Mouse (Mus musculus) MEL (cell line): ENCODE measurements around the gene Gpr146.

Experiments
- CTCF ChIP-seq, 3 experiments: IDR thresholded peaks in 2 of 3; conservative IDR thresholded peaks in 1 of 3; 2 replicates each; pipeline ENCODE4 v1.5.1; 2011 to 2012; ENCODE audit warnings: low read length in 3 of 3, low read depth in 2 of 3, mild to moderate bottlenecking in 2 of 3, improper control_type of control experiment in 1 of 3, inconsistent platforms in 1 of 3, mixed read lengths in 1 of 3, moderate library complexity in 1 of 3; ENCODE audit not compliant: control insufficient read depth in 1 of 3, insufficient read depth in 1 of 3, poor library complexity in 1 of 3, severe bottlenecking in 1 of 3
- GATA1 ChIP-seq: IDR thresholded peaks from 2 replicates; pipeline ENCODE4 v1.6.1; 2011; ENCODE audit warnings: low read depth, low read length, improper control_type of control experiment
- MYB ChIP-seq: IDR thresholded peaks from 2 replicates; pipeline ENCODE4 v1.6.1; 2011; ENCODE audit warnings: mild to moderate bottlenecking, low read depth, low read length, improper control_type of control experiment
- POLR2A ChIP-seq, 2 experiments: IDR thresholded peaks; 2 replicates each; pipeline ENCODE4 v1.6.1; 2011 to 2012; ENCODE audit warnings: low read length in 2 of 2, mild to moderate bottlenecking in 2 of 2, control low read depth in 1 of 2, improper control_type of control experiment in 1 of 2, low read depth in 1 of 2, moderate library complexity in 1 of 2; ENCODE audit not compliant: control insufficient read depth in 1 of 2, insufficient read depth in 1 of 2, poor library complexity in 1 of 2
- RAD21 ChIP-seq: IDR thresholded peaks from 2 replicates; pipeline ENCODE4 v1.6.1; 2011; ENCODE audit warnings: mild to moderate bottlenecking, low read depth, low read length, improper control_type of control experiment

GRCm38 (mm10) chr5:139399991-139400390, 22.5 kb downstream of the Gpr146 start:
- TF ChIP-seq CTCF (IDR thresholded peaks at IDR 0.05 in 2 of 3, conservative IDR thresholded peaks at IDR 0.05 in 1 of 3; ENCODE audit: control insufficient read depth in 1 of 3, insufficient read depth in 1 of 3, low read depth in 2 of 3, low read length in 3 of 3, poor library complexity in 1 of 3, severe bottlenecking in 1 of 3) (no peak), POLR2A (IDR thresholded peaks at IDR 0.05; ENCODE audit: control insufficient read depth in 1 of 2, insufficient read depth in 1 of 2, low read depth in 1 of 2, low read length in 2 of 2, poor library complexity in 1 of 2) (no peak), MYB (no peak), GATA1 (no peak), RAD21 (no peak)
